Mouse (Mus musculus) heart, embryonic 14.5 days (tissue): ENCODE measurements around the gene Prkg1. TPM values are rescaled to one million over a fixed set of nuclear protein-coding genes. Genes with fewer than 3 reads are reported as not detected.

Experiments used
- ATAC-seq: fragments of 200-750 bp; cut with Nextera tagmentation; 2 replicates; pipeline ENCODE4 v1.8.0; 2017; ENCODE audit warnings: low read depth, moderate TSS enrichment; ENCODE audit not compliant: insufficient number of reproducible peaks, insufficient read depth, low FRiP score
- H3K27ac ChIP-seq, 2 experiments: fragments of 200-500 bp in 1 of 2; fragments of 300-500 bp in 1 of 2; sonication (generic) in 1 of 2; replicated peaks in 1 of 2; 2 replicates each; pipeline ENCODE4 v1.5.1; 2012 to 2014; ENCODE audit warnings: low read depth in 2 of 2, low read length in 2 of 2, control low read depth in 1 of 2, mild to moderate bottlenecking in 1 of 2, mixed read lengths in 1 of 2; ENCODE audit not compliant: control insufficient read depth in 1 of 2, insufficient read depth in 1 of 2
- H3K27me3 ChIP-seq: fragments of 300-500 bp; sonication (generic); 2 replicates; pipeline ENCODE4 v1.6.1; 2014; ENCODE audit warnings: mild to moderate bottlenecking, low read length, control low read depth; ENCODE audit not compliant: control insufficient read depth, insufficient read depth
- H3K36me3 ChIP-seq: fragments of 300-500 bp; sonication (generic); 2 replicates; pipeline ENCODE4 v1.6.1; 2014; ENCODE audit warnings: mild to moderate bottlenecking, control low read depth, low read length, mixed read lengths; ENCODE audit not compliant: control insufficient read depth, insufficient read depth
- H3K4me1 ChIP-seq, 2 experiments: fragments of 200-500 bp in 1 of 2; fragments of 300-500 bp in 1 of 2; sonication (generic) in 1 of 2; 2 replicates each; pipeline ENCODE4 v1.6.1; 2012 to 2014; ENCODE audit warnings: low read length in 2 of 2, control low read depth in 1 of 2, mixed read lengths in 1 of 2; ENCODE audit not compliant: control insufficient read depth in 2 of 2, insufficient read depth in 2 of 2
- H3K4me2 ChIP-seq: fragments of 300-500 bp; sonication (generic); 2 replicates; pipeline ENCODE4 v1.6.1; 2014; ENCODE audit warnings: mild to moderate bottlenecking, low read length
- H3K4me3 ChIP-seq, 2 experiments: fragments of 200-500 bp in 1 of 2; fragments of 300-500 bp in 1 of 2; sonication (generic) in 1 of 2; 2 replicates each; pipeline ENCODE4 v1.5.1; 2012 to 2014; ENCODE audit warnings: low read length in 2 of 2, mild to moderate bottlenecking in 2 of 2, control low read depth in 1 of 2, low read depth in 1 of 2, moderate library complexity in 1 of 2; ENCODE audit not compliant: control insufficient read depth in 1 of 2, insufficient read depth in 1 of 2
- H3K9ac ChIP-seq: fragments of 300-500 bp; sonication (generic); 2 replicates; pipeline ENCODE4 v1.6.1; 2014; ENCODE audit warnings: mild to moderate bottlenecking, low read length
- H3K9me3 ChIP-seq: fragments of 300-500 bp; sonication (generic); 2 replicates; pipeline ENCODE4 v1.6.1; 2016; ENCODE audit warnings: low read length, control low read depth; ENCODE audit not compliant: control insufficient read depth
- WGBS: fragments of 180-500 bp; shearing (Covaris S2); extraction: QIAGEN DNeasy Blood & Tissue Kit; methylation state at CpG from one replicate; pipeline ENCODE4 v1.1.7; 2014; 5-methylcytosine and 5-hydroxymethylcytosine counted together
- polyA plus RNA-seq: library from polyadenylated mRNA; unstranded; fragments of >200 nt; fragmentation: Nextera tagmentation; extraction: Ambion mirVana; gene quantifications from 2 replicates; pipeline ENCODE4 v1.2.1, GENCODE M21; 2014

Prkg1 gene
- polyA plus RNA-seq, 1 experiment from 2014 or later, result 9.6 TPM

GRCm38 (mm10) chr19:31546063-31546462, 218.8 kb downstream of the Prkg1 start:
- ATAC-seq, result no peak
- 76% methylated on average over 5 of the region's 5 CpGs for WGBS

GRCm38 (mm10) chr19:31531249-31531740, 233.5 kb downstream of the Prkg1 start:
- 59% methylated on average over 7 of the region's 7 CpGs for WGBS
- Histone ChIP-seq H3K27me3 (no peaks in the 10 kb centered on the region), H3K36me3 (no peaks in the 10 kb centered on the region), H3K9me3 (no peaks in the 10 kb centered on the region), H3K27ac (no peak overlapping the region), H3K4me1 (peaks cover 3 to 6% of the 10 kb centered on the region in 2 experiments; a peak in 2 of 4 replicates), H3K4me3 (no peak overlapping the region), H3K4me2 (no peak overlapping the region), H3K9ac (no peak overlapping the region)
- ATAC-seq, result no peak

More at GRCm38 (mm10) chr19:31546063-31546462, 218.8 kb downstream of the Prkg1 start:
- Histone ChIP-seq H3K4me1 (no peaks in the 10 kb centered on the region), H3K9me3 (peaks cover 3% of the 10 kb centered on the region; the same call in 1 of the 2 replicates), H3K4me2 (no peak overlapping the region), H3K27ac (no peak overlapping the region), H3K4me3 (no peak overlapping the region), H3K36me3 (no peaks in the 10 kb centered on the region), H3K27me3 (no peaks in the 10 kb centered on the region), H3K9ac (no peak overlapping the region)

GRCm38 (mm10) chr19:31530616-31531015, 234.2 kb downstream of the Prkg1 start:
- H3K4me2 ChIP-seq, result no peak overlapping the region
- no peak overlapping the region for H3K4me3 ChIP-seq
- peaks cover 3 to 6% of the 10 kb centered on the region in 2 experiments; a peak in 2 of 4 replicates for H3K4me1 ChIP-seq
- 56% methylated on average over 5 of the region's 5 CpGs for WGBS
- ATAC-seq, result no peak
- no peak overlapping the region for H3K9ac ChIP-seq
- no peak overlapping the region for H3K27ac ChIP-seq
- H3K27me3 ChIP-seq, result no peaks in the 10 kb centered on the region
- no peaks in the 10 kb centered on the region for H3K9me3 ChIP-seq
- H3K36me3 ChIP-seq, result no peaks in the 10 kb centered on the region

GRCm38 (mm10) chr19:31529890-31530289, 234.9 kb downstream of the Prkg1 start:
- no peaks in the 10 kb centered on the region for H3K36me3 ChIP-seq
- H3K4me3 ChIP-seq, result no peak overlapping the region
- 45% methylated on average over 4 of the region's 4 CpGs for WGBS
- H3K9ac ChIP-seq, result no peak overlapping the region
- no peak overlapping the region for H3K4me2 ChIP-seq
- H3K27ac ChIP-seq, result no peak overlapping the region
- H3K27me3 ChIP-seq, result no peaks in the 10 kb centered on the region
- H3K4me1 ChIP-seq, result peaks cover 3 to 6% of the 10 kb centered on the region in 2 experiments; a peak in 2 of 4 replicates
- no peak for ATAC-seq
- no peaks in the 10 kb centered on the region for H3K9me3 ChIP-seq

GRCm38 (mm10) chr19:31514490-31514889, 250.3 kb downstream of the Prkg1 start:
- H3K9ac ChIP-seq, result no peak overlapping the region
- H3K4me3 ChIP-seq, result no peak overlapping the region
- no peaks in the 10 kb centered on the region for H3K27me3 ChIP-seq
- no peak overlapping the region for H3K4me2 ChIP-seq
- H3K36me3 ChIP-seq, result no peaks in the 10 kb centered on the region
- no peak for ATAC-seq
- no peaks in the 10 kb centered on the region for H3K9me3 ChIP-seq
- H3K27ac ChIP-seq, result no peak overlapping the region
- WGBS, result 81% methylated on average over 2 of the region's 2 CpGs
- H3K4me1 ChIP-seq, result no peaks in the 10 kb centered on the region

- ATAC-seq, result no peak
- Histone ChIP-seq H3K9ac (no peak overlapping the region), H3K27me3 (no peaks in the 10 kb centered on the region), H3K27ac (no peak overlapping the region), H3K4me3 (no peak overlapping the region), H3K4me1 (peaks cover 0 to 9% of the 10 kb centered on the region in 2 experiments; a peak in 1 of 4 replicates), H3K36me3 (no peaks in the 10 kb centered on the region), H3K9me3 (no peaks in the 10 kb centered on the region), H3K4me2 (no peak overlapping the region)
- 40% methylated on average over 3 of the region's 3 CpGs for WGBS
These were observed 257.0 kb downstream of the Prkg1 start for GRCm38 (mm10) chr19:31507831-31508230.

- Histone ChIP-seq H3K27ac (no peak overlapping the region), H3K4me2 (no peak overlapping the region), H3K9me3 (no peaks in the 10 kb centered on the region), H3K36me3 (no peaks in the 10 kb centered on the region), H3K4me1 (peaks cover 0 to 9% of the 10 kb centered on the region in 2 experiments; a peak in 1 of 4 replicates), H3K9ac (no peak overlapping the region), H3K27me3 (no peaks in the 10 kb centered on the region), H3K4me3 (no peak overlapping the region)
- 86% methylated on average over 2 of the region's 2 CpGs for WGBS
- no peak for ATAC-seq
These were observed 258.5 kb downstream of the Prkg1 start for GRCm38 (mm10) chr19:31506296-31506695.

GRCm38 (mm10) chr19:31505041-31505440, 259.8 kb downstream of the Prkg1 start:
- no peak overlapping the region for H3K4me3 ChIP-seq
- no peaks in the 10 kb centered on the region for H3K27me3 ChIP-seq
- no peaks in the 10 kb centered on the region for H3K36me3 ChIP-seq
- H3K9ac ChIP-seq, result no peak overlapping the region
- H3K9me3 ChIP-seq, result no peaks in the 10 kb centered on the region
- no peak for ATAC-seq
- H3K4me2 ChIP-seq, result no peak overlapping the region
- H3K4me1 ChIP-seq, result peaks cover 0 to 9% of the 10 kb centered on the region in 2 experiments; a peak in 1 of 4 replicates
- no peak overlapping the region for H3K27ac ChIP-seq
- 94% methylated on average over 2 of the region's 2 CpGs for WGBS
